Mouse (Mus musculus) brain, embryonic 18.5 days (tissue): ENCODE data around the gene Tnfsf12.
"Not testable (repeated sequence)": the region's sequence is repeated elsewhere in the genome, so short reads cannot be mapped to it uniquely, and the experiment has no call there.

Experiments
- DNase-seq: peaks from one replicate; pipeline ENCODE4 v3.0.0-alpha.2; 2012; ENCODE audit warnings: low read depth, low spot score

Tnfsf12 gene

GRCm38 (mm10) chr11:69695361-69696181 is at the start of gene Tnfsf12, which contains the start of gene Tnfsfm13:
Gene Tnfsf12 (minus strand): TSS chr11:69695849.
Gene Tnfsfm13 (minus strand): TSS chr11:69696098.
- DNase-seq: no peak

GRCm38 (mm10) chr11:69731408-69731807 is 35.8 kb upstream of the Tnfsf12 start:
- not testable (repeated sequence) for DNase-seq

- no peak for DNase-seq
These were observed 33.4 kb upstream of the Tnfsf12 start for GRCm38 (mm10) chr11:69729063-69729462.

- DNase-seq: no peak
These were observed 30.3 kb upstream of the Tnfsf12 start for GRCm38 (mm10) chr11:69725951-69726350.

GRCm38 (mm10) chr11:69723074-69723473 is 27.4 kb upstream of the Tnfsf12 start:
- DNase-seq: no peak

GRCm38 (mm10) chr11:69720852-69721251 is 25.2 kb upstream of the Tnfsf12 start:
- no peak for DNase-seq

GRCm38 (mm10) chr11:69719423-69719822 is 23.8 kb upstream of the Tnfsf12 start:
- DNase-seq: no peak

- DNase-seq: no peak
These were observed 23.0 kb upstream of the Tnfsf12 start for GRCm38 (mm10) chr11:69718661-69719060.

GRCm38 (mm10) chr11:69716953-69717352 is 21.3 kb upstream of the Tnfsf12 start:
- DNase-seq: no peak

GRCm38 (mm10) chr11:69715929-69716328 is 20.3 kb upstream of the Tnfsf12 start:
- DNase-seq: no peak

- no peak for DNase-seq
These were observed 19.8 kb upstream of the Tnfsf12 start for GRCm38 (mm10) chr11:69715482-69715881.

- DNase-seq: no peak
These were observed 19.1 kb upstream of the Tnfsf12 start for GRCm38 (mm10) chr11:69714636-69715329.

GRCm38 (mm10) chr11:69712954-69713672 is 17.5 kb upstream of the Tnfsf12 start:
- no peak for DNase-seq

- no peak for DNase-seq
These were observed 15.4 kb upstream of the Tnfsf12 start for GRCm38 (mm10) chr11:69711082-69711481.

GRCm38 (mm10) chr11:69710470-69710869 is 14.8 kb upstream of the Tnfsf12 start:
- no peak for DNase-seq

- no peak for DNase-seq
These were observed 14.2 kb upstream of the Tnfsf12 start for GRCm38 (mm10) chr11:69709554-69710446.

- no peak for DNase-seq
These were observed 13.1 kb upstream of the Tnfsf12 start for GRCm38 (mm10) chr11:69708614-69709265.

- no peak for DNase-seq
These were observed 12.3 kb upstream of the Tnfsf12 start for GRCm38 (mm10) chr11:69707873-69708381.

- no peak for DNase-seq
These were observed 11.8 kb upstream of the Tnfsf12 start for GRCm38 (mm10) chr11:69707480-69707847.

- no peak for DNase-seq
These were observed 11.3 kb upstream of the Tnfsf12 start for GRCm38 (mm10) chr11:69706775-69707479.
